Mouse (Mus musculus): ENCODE results near the gene Klhl20. TPM values are rescaled to one million over a fixed set of nuclear protein-coding genes. Genes with fewer than 3 reads are reported as not detected.

Gene Klhl20
- total RNA-seq, 2 experiments from 2014 or later: 16.3 to 18.8 TPM

DNA sequence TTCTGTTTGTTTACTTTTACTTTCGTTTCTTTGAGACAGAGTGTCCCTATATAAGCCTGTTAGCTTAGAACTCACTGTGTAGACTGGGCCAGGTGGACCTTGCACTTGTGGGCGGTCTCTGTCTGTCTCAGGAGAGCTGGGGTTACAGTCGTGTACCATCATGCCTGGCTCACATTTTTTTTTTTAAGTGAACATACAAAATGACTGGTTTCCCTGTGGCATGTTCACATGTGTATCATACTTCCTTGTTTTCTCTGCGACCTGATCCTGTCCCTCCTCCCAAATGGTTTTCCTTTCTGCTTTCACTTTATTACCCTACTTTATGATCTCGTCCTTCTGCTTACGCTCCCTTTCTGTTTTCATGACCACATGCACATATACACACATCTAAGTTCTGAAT, 55.1 kb downstream of the Klhl20 start:
- no peak for DNase-seq (ENCODE audit: extremely low spot score in 1 of 2, low spot score in 1 of 2)

DNA sequence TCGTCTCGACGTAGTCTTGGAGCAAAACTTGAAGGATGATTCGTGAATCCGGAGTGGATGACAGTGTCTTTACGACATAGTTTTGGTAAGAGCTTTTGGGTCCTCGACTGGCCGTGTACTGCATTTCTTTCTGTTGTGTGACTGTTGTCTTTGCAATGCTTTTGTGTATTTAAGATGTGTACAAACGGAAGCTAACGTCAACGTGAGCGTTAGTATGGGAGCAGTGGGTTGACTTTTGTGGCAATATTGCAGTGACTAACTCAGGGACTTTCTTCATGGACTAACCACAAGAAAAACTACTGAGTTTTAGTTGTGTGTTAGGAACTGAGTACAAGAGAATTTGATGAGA, 60.1 kb downstream of the Klhl20 start:
- no peak for DNase-seq (ENCODE audit: extremely low spot score in 1 of 2, low spot score in 1 of 2)

DNA sequence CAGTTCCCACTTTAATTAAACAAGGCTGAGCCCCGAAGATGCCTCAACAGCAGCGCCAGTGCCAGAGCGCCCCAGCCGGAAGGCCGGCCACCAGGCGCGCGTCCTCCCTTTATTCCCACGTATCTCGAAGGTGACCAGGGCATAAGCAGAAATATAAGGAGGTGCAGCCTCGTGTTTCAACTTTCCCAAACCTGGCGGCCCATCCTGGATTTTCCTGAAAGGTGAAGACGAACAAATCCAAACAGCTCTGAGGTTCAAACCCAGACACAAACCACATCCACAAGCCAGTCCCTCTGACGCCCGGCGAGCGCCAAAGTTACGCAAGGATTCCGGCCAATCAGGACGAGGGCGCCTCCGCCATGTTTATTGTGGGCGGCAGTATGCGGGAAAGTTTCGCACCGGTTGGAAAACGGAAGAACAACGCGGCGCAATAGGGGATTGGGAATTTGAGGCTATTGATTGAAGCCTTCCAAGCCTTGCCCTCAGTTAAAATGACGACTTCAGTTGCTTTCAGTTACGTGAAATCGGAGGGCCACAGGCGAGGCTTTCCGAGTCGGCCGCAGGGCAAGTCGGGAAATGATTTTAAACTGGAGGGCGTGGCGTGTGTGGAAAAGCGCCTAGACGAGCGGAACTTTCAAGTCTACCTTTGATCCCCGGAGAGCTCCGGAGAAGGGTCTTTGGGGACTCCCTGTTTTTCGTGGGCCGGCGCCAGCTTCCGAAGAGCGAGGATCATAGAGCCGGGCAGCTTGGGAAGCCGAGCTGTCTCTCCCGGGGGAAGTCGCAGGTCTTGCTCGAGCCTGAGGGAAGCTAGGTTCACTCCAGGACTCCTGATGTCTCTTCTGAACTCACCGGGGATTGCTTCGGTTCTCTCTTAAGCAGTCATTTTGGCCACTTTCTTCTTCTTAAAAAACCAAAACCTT, 60.7 kb downstream of the Klhl20 start, which contains the start of the genes Dars2 and Cenpl:
Gene Dars2 (minus strand): TSS at position 307 of the 920 bp plus-strand sequence.
Gene Cenpl (plus strand): TSS at position 362 of the 920 bp plus-strand sequence.
- peak; percentile 87 to 91 for DNase-seq (ENCODE audit: extremely low spot score in 1 of 2, low spot score in 1 of 2)

DNA sequence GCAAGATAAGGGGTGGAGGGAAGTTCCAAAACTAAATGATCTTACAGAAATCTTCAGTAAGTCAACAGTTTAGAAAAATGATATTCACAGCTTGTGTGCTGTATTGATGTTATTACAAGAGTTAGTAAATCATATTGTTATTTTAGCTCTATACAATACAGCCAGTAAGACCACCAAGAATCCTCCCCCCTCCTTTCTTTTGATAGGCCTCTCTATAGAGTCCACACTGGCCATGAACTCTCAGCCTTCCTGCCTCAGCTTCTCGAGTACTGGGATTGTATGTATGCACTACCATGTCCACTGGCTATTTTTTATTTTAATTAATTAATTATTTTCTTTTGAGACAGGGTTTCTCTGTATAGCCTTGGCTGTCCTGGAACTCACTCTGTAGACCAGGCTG, 68.0 kb downstream of the Klhl20 start:
- DNase-seq (ENCODE audit: extremely low spot score in 1 of 2, low spot score in 1 of 2): no peak

DNA sequence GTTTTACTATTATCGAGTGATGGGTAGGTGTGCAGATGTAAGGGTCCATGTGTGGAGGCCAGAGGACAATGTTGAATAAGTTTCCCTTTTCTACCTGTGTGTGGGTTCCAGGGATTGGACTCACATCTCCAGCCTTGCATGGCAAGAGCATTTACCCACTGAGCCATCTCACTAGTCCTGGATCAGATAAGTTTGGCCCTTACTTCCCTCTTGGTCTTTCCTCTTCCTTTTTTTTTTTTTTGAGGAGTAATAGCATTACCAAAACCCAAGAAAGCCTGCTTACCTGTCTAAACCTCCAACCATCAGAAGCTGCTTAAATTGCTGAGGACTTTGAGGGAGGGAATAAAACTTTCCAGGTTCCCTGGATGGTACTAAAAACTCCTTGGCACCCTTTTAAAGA, 74.1 kb downstream of the Klhl20 start:
- DNase-seq (ENCODE audit: extremely low spot score in 1 of 2, low spot score in 1 of 2): no peak

DNA sequence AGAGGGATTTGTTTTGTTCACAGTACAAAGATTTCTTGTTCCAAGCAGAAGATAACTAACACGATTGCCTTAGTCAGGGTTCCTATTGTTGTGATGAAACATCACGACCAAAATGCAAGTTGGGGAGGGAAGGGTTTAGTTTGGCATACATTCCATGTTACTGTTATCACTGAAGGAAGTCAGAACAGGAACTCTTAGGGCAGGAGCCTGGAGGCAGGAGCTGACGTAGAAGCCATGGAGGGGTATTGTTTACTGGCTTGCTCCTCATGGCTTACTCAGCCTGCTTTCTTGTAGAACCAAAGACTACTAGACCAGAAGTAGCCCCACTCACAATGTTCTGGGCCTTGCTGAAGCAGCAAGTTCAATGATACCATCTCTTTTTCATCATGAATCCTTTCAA, 84.3 kb downstream of the Klhl20 start:
- DNase-seq (ENCODE audit: extremely low spot score in 1 of 2, low spot score in 1 of 2): no peak

DNA sequence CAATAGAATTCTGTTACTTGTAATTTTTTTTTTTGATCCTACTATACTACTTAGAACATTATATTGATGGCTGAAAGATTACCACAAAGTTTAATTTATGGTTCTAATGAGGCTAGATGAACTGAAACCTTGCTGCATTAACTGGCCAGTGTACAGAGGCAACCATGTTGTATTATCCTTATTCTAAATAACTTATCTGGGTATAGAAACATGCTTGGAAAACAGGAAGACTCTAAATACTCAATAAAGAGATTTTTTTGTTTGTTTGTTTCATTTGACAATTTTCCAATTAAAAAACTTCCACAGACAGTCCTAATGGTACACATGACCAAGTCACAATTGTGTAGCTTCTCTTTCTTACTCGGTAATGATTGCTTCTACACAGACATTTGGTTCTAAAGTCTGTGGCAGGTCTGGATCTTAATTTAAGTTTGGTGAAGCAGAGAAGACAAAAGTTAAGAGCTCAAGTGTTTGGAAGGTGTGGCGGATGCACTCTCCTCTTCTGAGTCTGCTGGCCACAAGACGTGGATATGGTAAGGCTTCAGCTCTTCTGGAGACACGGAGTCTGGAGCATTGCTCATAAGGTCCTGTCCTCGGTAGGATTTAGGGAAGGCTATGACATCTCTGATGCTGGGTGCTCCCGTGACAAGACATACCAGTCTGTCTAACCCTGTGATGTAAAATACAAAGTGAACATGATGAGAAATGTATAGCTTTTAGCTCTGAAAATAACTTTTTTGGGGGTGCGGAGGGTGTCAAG, 89.9 kb downstream of the Klhl20 start:
- no peak for DNase-seq (ENCODE audit: extremely low spot score in 1 of 2, low spot score in 1 of 2)

DNA sequence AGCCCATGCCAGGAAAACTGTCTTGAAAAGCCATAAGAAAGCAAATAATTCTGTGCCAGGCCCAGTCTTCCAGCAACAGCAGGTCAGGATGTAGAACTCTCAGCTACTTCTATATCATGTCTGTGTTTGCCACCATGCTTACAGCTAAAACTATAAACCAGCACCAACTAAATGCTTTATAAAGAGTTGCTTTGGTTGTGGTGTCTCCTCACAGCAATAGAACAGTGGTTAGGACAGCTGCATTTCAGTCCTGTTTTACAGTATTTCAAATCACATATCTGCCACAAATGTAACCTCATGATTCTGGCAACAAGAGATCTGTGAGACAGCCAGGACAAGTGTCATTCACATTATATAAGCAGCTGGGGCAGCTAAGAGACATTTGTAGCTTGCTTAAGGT, 90.5 kb downstream of the Klhl20 start:
- no peak for DNase-seq (ENCODE audit: extremely low spot score in 1 of 2, low spot score in 1 of 2)

DNA sequence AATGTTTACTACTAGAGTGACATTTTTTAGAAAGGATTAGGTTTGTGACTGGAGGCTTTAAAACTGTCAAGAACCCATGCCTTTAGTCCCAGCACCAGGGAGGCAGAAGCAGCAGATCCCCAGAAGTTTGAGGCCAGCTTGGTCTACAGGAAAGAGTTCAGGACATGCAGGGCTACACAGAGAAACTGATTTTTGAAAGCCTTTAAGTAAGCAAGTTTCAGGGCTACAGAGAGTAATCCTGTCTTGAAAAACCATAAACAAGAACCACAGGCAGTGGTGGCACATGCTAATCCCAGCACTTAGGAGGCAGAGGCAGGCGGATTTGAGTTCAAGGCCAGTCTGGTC, 90.9 kb downstream of the Klhl20 start:
- no peak for DNase-seq (ENCODE audit: extremely low spot score in 1 of 2, low spot score in 1 of 2)

DNA sequence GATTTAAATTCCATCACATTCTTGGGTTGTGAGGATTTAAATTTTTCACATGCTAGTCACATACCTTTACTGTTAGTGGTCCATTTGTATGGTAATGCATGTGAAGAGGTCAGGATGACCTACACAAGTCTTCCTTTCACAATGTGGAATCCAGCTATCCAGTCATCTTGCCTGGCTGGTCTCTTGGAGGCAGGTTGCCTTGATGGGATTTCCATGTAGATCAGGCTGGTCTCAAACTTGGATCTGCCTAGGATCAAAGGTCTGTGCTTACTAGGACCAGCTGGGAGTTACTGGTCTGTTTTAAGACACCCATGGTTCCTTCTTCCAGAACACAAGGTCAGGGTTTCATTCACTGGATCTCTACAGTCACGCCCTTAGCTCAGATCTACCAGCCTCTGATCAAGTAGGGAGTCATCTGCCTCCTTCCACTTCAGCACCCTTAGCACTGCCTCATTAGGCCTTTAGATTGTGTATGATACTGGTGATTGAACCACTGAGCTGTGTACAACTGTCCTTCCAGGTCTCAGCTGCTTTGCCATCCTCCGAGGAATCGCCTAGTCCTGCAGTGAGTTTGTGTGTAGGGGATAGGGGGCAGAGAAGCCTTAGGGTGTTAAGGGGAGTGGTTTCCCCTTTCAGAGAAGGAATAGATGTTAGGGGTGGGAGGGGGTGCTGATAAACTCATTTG, 91.4 kb downstream of the Klhl20 start:
- DNase-seq (ENCODE audit: extremely low spot score in 1 of 2, low spot score in 1 of 2): no peak

DNA sequence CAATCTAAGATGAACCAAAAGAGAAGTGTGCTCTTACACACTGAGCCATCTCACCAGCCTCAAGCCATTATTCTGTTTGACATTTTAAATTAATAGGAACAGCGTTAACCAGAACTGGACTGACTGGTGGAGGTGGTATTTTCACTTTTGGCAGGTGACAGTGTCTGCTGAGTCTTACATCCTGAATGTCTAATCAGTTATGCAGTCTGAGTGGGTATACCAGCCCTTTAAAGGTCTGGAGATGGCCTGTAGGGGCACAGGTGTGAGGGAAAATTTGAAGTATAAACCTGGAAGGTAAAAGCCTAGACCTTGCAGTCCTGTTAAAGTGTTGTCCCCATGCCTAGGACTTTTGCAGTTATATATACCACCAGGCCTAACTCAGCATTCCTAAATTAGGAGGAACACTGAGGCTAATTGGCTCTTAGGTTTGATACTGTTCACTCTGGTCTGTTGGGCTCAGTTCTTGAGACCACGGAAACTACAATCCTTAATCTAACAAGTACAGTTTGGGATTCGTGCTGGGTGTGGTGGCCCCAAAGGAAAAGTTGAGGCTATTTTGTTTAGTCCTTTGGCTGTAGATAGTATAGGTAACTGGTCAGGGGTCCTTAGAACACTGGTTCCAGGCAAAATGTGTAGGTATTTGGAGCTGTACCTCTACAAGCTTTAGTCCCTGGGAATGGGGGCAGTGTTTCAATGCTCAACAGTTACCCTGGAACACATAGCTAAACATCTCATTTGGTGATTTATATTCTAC, 92.2 kb downstream of the Klhl20 start:
- DNase-seq (ENCODE audit: extremely low spot score in 1 of 2, low spot score in 1 of 2): no peak

Other genes starting within 250 kb of the Klhl20 start
- 10 to 100 TPM; 38.4 to 43.7 TPM for gene Rc3h1, start 225.1 kb downstream of the Klhl20 start, total RNA-seq (2021)
- gene Serpinc1, start 152.9 kb downstream of the Klhl20 start, total RNA-seq (2021): under 1 TPM; 0.15 to 0.47 TPM
- gene Zbtb37, start 96.7 kb downstream of the Klhl20 start, total RNA-seq (2021): 10 to 100 TPM; 15.0 to 18.2 TPM
- gene Dars2, start 60.9 kb downstream of the Klhl20 start, total RNA-seq (2021): 10 to 100 TPM; 22.8 to 26.3 TPM
- gene Cenpl, start 60.8 kb downstream of the Klhl20 start, total RNA-seq (2021): 1 to 10 TPM; 1.5 to 1.8 TPM
- 10 to 100 TPM; 47.2 to 49.1 TPM for gene Ankrd45, start 11.2 kb upstream of the Klhl20 start, total RNA-seq (2021)
- not detected for gene Tex50, start 27.8 kb upstream of the Klhl20 start, total RNA-seq (2021)
- gene Prdx6, start 119.7 kb upstream of the Klhl20 start, total RNA-seq (2021): 100 to 1,000 TPM; 300 to 347 TPM